Mouse (Mus musculus) heart, postnatal 0 days (tissue): ENCODE data around the gene Brd3. TPM values are rescaled to one million over a fixed set of nuclear protein-coding genes. Genes with fewer than 3 reads are reported as not detected.
A peak's percentile ranks its signal among the peaks of the same experiment; 100 is the strongest.

ENCODE experiments used
- ATAC-seq: fragments of 200-750 bp; cut with Nextera tagmentation; 2 replicates; pipeline ENCODE4 v1.8.0; 2017; ENCODE audit warnings: low read depth, moderate number of reproducible peaks, moderate library complexity; ENCODE audit not compliant: insufficient read depth
- DNase-seq: peaks from one replicate; pipeline ENCODE4 v3.0.0-alpha.2; 2016; ENCODE audit warnings: low spot score
- H3K27ac ChIP-seq: fragments of 300-500 bp; sonication (generic); 2 replicates; pipeline ENCODE4 v1.5.1; 2014; ENCODE audit warnings: low read depth, mild to moderate bottlenecking
- H3K27me3 ChIP-seq: fragments of 300-500 bp; sonication (generic); 2 replicates; pipeline ENCODE4 v1.6.1; 2014; ENCODE audit warnings: low read length, mixed read lengths; ENCODE audit not compliant: control insufficient read depth, insufficient read depth
- H3K36me3 ChIP-seq: fragments of 300-500 bp; sonication (generic); replicated peaks from 2 replicates; pipeline ENCODE4 v1.6.1; 2014; ENCODE audit warnings: low read length, mixed read lengths; ENCODE audit not compliant: control insufficient read depth, insufficient read depth
- H3K4me1 ChIP-seq: fragments of 300-500 bp; sonication (generic); 2 replicates; pipeline ENCODE4 v1.6.1; 2014; ENCODE audit warnings: antibody characterized with exemption; ENCODE audit not compliant: control insufficient read depth, insufficient read depth
- H3K4me2 ChIP-seq: fragments of 300-500 bp; sonication (generic); 2 replicates; pipeline ENCODE4 v1.6.1; 2014; ENCODE audit warnings: low read depth, mild to moderate bottlenecking, low read length, moderate library complexity
- H3K4me3 ChIP-seq: fragments of 300-500 bp; sonication (generic); 2 replicates; pipeline ENCODE4 v1.5.1; 2014; ENCODE audit warnings: low read depth, low read length
- H3K9ac ChIP-seq: fragments of 300-500 bp; sonication (generic); replicated peaks from 2 replicates; pipeline ENCODE4 v1.6.1; 2014; ENCODE audit warnings: low read depth, low read length, mixed read lengths
- H3K9me3 ChIP-seq: fragments of 300-500 bp; sonication (generic); replicated peaks from 2 replicates; pipeline ENCODE4 v1.6.1; 2016; ENCODE audit warnings: low read length; ENCODE audit not compliant: control insufficient read depth
- CTCF ChIP-seq: IDR thresholded peaks from 2 replicates; pipeline ENCODE4 v1.5.1; 2016; ENCODE audit warnings: antibody characterized with exemption, control low read depth, low read depth
- EP300 ChIP-seq: IDR thresholded peaks from 2 replicates; pipeline ENCODE4 v1.6.1; 2016; ENCODE audit warnings: antibody characterized with exemption, low read depth
- WGBS: fragments of 180-500 bp; shearing (Covaris S2); extraction: QIAGEN DNeasy Blood & Tissue Kit; methylation state at CpG from one replicate; pipeline ENCODE4 v1.1.7; 2014; 5-methylcytosine and 5-hydroxymethylcytosine counted together
- polyA plus RNA-seq: library from polyadenylated mRNA; unstranded; fragments of >200 nt; fragmentation: Nextera tagmentation; extraction: Ambion mirVana; gene quantifications from 2 replicates; pipeline ENCODE4 v1.2.1, GENCODE M21; 2015
- total RNA-seq: library from RNA; depleted of rRNA; stranded (reverse); fragments of >200 nt; gene quantifications from 2 replicates; pipeline ENCODE4 v1.2.3, GENCODE M21; 2014; ENCODE audit warnings: low replicate concordance

Gene Brd3
- total and polyA plus RNA-seq, 2 experiments from 2014 or later = 13.0 to 37.1 TPM

DNA sequence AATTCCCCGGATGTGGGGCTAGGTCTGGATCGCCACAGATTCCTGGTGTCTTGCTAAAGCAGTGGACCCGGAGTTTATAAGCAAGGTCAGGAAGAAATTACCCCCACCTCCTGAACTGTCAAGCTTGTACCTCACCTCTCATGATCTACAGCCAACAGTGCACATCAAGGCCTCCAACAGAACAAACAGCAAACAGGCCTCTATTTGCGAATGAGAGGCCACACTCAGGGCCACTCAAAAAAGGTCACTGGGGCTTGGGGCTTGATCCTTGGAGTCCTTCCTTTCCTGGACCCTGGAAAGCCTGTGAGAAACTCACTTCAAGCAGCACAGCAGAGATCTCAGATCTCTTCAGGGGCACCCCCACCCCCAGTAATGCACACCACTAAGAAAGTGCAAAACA is 33.6 kb downstream of the Brd3 start:
- peak overlapping the region; percentile 90 for H3K9ac ChIP-seq

DNA sequence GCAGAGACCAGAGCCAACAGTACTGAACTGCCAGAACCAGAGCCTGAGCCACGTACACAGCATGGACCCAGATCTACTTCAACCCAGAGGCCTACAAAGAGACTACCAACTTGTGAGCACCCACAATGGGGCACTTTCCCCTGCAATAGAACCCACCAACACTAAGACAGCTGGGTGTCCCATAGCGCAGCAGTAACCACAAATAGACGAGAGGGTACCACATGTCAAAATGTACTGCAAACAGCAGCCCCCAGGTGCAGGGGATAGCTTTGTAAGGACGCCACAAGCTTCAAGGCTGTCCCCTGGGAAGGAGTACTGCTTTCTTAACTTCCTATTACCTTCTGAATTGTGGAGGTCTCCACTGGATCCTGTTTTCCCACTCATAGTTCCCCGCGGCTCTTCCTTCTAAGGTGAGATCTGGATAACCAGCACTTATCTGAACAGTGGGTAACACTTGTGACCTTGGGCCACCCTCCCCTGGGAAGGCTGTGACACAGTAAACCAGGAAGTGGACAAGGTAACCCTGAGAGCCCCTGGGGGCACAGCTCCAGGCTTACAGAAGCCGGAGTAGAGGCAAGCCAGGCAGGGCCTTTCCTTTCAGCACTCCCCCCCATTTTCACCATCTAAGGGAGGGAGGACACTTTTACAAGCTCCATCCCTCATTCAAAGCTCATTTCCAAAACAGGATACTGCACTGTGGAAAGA is 34.2 kb downstream of the Brd3 start:
- Histone ChIP-seq H3K4me1 (peaks cover 50% of the 10 kb centered on the region), H3K36me3 (no peaks in the 10 kb centered on the region), H3K9me3 (no peaks in the 10 kb centered on the region), H3K27ac (peak overlapping the region; percentile 32; the same call in 1 of the 2 replicates), H3K4me2 (peak overlapping the region; percentile 88), H3K4me3 (peak overlapping the region; percentile 95), H3K27me3 (no peaks in the 10 kb centered on the region), H3K9ac (peak overlapping the region; percentile 90; the same call in 1 of the 2 replicates)
- no peak for TF ChIP-seq CTCF
- TF ChIP-seq EP300 = no peak
- ATAC-seq (no peak), DNase-seq (peak; percentile 11)
- WGBS = 27% methylated on average over 7 of the region's 7 CpGs

More for the DNA sequence above, 33.6 kb downstream of the Brd3 start:
- peak overlapping the region; percentile 95 for H3K4me3 ChIP-seq
- H3K9me3 ChIP-seq = no peaks in the 10 kb centered on the region
- H3K4me1 ChIP-seq = peaks cover 50% of the 10 kb centered on the region
- DNase-seq (no peak), ATAC-seq (no peak)
- 22% methylated on average over 4 of the region's 4 CpGs for WGBS
- H3K27me3 ChIP-seq = no peaks in the 10 kb centered on the region
- H3K27ac ChIP-seq = peak overlapping the region; percentile 96; the same call in 1 of the 2 replicates
- no peak for TF ChIP-seq CTCF
- no peak for TF ChIP-seq EP300
- peak overlapping the region; percentile 88 for H3K4me2 ChIP-seq
- H3K36me3 ChIP-seq = no peaks in the 10 kb centered on the region

DNA sequence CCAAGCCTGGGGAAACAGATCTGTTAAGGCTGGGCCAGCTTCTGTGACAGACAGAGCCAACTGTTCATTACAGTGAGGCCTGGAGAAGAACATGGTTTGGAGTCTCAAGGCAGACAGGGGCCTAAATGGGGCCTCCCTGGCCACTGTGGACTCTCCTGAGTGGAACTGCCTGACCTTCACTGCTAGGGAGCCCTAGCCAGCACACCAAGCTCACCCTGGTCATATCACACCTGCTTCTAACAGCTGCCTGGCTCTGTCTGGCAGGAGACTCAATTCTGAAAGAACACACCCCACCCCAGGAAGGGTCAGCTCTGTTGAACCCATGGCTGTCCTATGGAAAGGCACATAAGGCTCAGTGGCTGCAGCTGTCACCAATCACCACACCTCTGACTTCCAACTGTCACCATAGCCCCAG is 36.3 kb downstream of the Brd3 start:
- no peak for TF ChIP-seq EP300
- no peak for TF ChIP-seq CTCF
- DNase-seq (no peak), ATAC-seq (no peak)
- H3K4me1 ChIP-seq = peaks cover 43% of the 10 kb centered on the region
- no peaks in the 10 kb centered on the region for H3K9me3 ChIP-seq
- no peak overlapping the region for H3K4me2 ChIP-seq
- H3K27me3 ChIP-seq = no peaks in the 10 kb centered on the region
- no peaks in the 10 kb centered on the region for H3K36me3 ChIP-seq
- no peak overlapping the region for H3K27ac ChIP-seq
- no peak overlapping the region for H3K4me3 ChIP-seq
- no peak overlapping the region for H3K9ac ChIP-seq

DNA sequence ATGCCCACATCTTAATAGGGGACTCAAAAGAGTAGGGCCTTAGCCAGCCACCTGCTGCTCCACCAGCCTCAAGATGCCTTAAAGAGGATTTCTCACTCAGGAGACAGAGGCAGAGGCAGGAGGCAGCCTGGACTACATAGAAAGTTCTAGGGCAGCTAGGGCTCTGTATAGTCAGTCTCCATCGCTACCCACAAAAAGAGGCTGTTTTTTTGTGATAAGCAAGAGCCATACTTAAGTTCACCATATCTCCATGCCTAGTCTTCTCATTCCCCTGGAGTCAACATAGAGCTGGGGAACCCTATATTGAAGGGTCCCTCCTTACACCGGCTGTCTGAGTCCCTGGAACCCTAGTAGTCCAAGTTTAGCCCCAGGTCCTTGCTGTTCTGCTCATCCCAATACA is 36.9 kb downstream of the Brd3 start:
- Histone ChIP-seq H3K4me3 (no peak overlapping the region), H3K36me3 (no peaks in the 10 kb centered on the region), H3K27ac (no peak overlapping the region), H3K4me1 (peaks cover 43% of the 10 kb centered on the region), H3K9me3 (no peaks in the 10 kb centered on the region), H3K9ac (no peak overlapping the region), H3K4me2 (no peak overlapping the region), H3K27me3 (no peaks in the 10 kb centered on the region)
- no peak for TF ChIP-seq CTCF
- no peak for TF ChIP-seq EP300
- DNase-seq (no peak), ATAC-seq (no peak)
- WGBS = 85% methylated on average over 2 of the region's 2 CpGs

DNA sequence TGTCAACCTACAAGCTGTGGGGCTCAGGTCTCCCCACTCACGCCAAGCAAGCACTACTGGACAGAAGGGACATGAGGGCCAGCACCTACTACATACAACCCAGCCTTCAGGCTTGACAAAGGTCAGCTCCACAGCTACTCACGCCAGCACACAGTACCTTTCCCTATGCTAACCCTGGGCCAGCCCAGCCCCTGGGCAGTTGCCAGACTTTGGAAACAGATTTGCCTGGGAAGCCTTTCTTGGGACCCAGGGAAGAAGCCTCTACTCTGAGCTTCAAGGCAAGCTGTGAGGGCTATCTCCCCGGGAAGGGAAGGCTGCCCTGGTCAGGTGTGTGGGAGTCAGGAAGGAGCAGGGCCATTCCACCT is 37.5 kb downstream of the Brd3 start:
- Histone ChIP-seq H3K27ac (no peak overlapping the region), H3K36me3 (no peaks in the 10 kb centered on the region), H3K4me2 (no peak overlapping the region), H3K4me1 (peaks cover 43% of the 10 kb centered on the region), H3K27me3 (no peaks in the 10 kb centered on the region), H3K9ac (no peak overlapping the region), H3K9me3 (no peaks in the 10 kb centered on the region), H3K4me3 (no peak overlapping the region)
- ATAC-seq = no peak
- WGBS = 63% methylated on average over 3 of the region's 3 CpGs
- no peak for DNase-seq
- TF ChIP-seq EP300 (no peak), CTCF (no peak)
